Mouse (Mus musculus): Measurements from ENCODE around the gene Card14. TPM values are rescaled to one million over a fixed set of nuclear protein-coding genes. Genes with fewer than 3 reads are reported as not detected.

Card14 gene
- polyA plus RNA-seq, 1 experiment, result 7.1 TPM

DNA sequence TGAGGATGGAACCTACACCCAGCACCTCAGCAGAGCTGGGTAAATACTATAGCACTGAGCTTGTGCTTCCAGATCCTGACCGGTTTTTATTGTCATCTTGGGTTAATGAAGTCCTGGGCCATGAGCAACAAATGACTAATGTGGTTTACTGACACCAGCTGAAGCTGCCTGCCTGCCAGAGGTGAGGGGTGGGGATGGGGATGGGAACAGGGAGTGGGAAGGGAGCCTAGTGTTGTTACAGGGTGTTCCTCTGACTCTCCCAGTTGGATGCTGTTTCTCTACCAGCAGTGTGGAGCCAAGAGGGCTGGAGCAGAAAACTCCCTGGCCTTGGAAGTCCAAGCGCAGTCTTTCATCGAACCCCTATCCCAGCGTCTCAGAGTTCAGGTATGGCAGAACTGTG, 9.2 kb downstream of the Card14 start:
- Histone ChIP-seq H3K4me3 (ENCODE audit: low read depth, low read length) (no peak overlapping the region), H3K4me1 (ENCODE audit: control insufficient read depth, insufficient read depth, insufficient read length, low read length) (peaks cover 8% of the 10 kb centered on the region), H3K36me3 (ENCODE audit: control insufficient read depth, insufficient read depth, low read length) (peaks cover 2% of the 10 kb centered on the region; the same call in 1 of the 2 replicates), H3K27me3 (ENCODE audit: control insufficient read depth, insufficient read depth, low read length) (no peaks in the 10 kb centered on the region), H3K27ac (ENCODE audit: insufficient read depth, low read depth, low read length) (no peak overlapping the region)
- TF ChIP-seq CTCF (IDR thresholded peaks at IDR 0.05; ENCODE audit: extremely low read depth, insufficient read length, insufficient replicate concordance, low read depth, low read length) (no peak), POLR2A (IDR thresholded peaks at IDR 0.05; ENCODE audit: low read depth, low read length) (no peak)
- WGBS, result 70% methylated on average over 4 of the region's 4 CpGs

DNA sequence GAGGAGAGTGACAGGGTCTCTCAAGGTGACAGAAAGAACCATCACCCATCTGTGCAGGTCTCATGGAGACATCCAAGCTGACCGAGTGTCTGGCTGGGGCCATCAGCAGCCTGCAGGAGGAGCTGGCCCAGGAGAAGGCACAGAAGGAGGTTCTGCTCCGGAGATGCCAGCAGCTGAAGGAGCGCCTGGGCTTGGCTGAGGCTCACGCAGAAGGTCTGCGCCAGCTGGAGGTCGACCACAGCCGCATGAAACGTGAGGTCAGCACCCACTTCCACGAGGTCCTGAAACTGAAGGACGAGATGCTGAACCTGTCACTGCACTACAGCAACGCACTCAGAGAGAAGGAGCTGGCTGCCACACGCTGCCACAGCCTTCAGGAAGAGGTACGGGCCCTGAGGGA, 15.0 kb downstream of the Card14 start:
- 80% methylated on average over 13 of the region's 13 CpGs for WGBS
- Histone ChIP-seq H3K4me1 (ENCODE audit: control insufficient read depth, insufficient read depth, insufficient read length, low read length) (no peaks in the 10 kb centered on the region), H3K4me3 (ENCODE audit: low read depth, low read length) (no peak overlapping the region), H3K27ac (ENCODE audit: insufficient read depth, low read depth, low read length) (no peak overlapping the region), H3K27me3 (ENCODE audit: control insufficient read depth, insufficient read depth, low read length) (no peaks in the 10 kb centered on the region), H3K36me3 (ENCODE audit: control insufficient read depth, insufficient read depth, low read length) (peaks cover 6% of the 10 kb centered on the region)
- no peak for TF ChIP-seq POLR2A (IDR thresholded peaks at IDR 0.05; ENCODE audit: low read depth, low read length)

DNA sequence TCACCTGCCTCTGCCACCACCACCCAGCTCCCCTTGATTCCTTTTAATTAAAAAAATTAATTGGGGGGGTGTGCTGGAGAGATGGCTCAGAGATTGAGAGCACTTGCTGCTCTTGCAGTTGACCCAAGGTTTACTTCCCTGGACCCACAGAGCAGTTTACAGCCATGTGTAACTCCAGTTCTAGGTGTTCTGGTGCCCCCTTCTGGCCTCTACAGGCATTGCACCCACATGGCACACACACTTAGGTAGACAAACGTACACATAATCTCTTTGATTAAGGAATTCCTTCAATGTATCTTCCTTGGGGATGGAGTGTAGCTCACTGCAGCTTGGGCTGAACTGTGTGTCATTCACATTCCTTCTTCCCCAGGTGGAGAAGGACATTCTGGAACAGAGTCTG, 17.5 kb downstream of the Card14 start:
- no peaks in the 10 kb centered on the region for H3K27me3 ChIP-seq (ENCODE audit: control insufficient read depth, insufficient read depth, low read length)
- no peak overlapping the region for H3K27ac ChIP-seq (ENCODE audit: insufficient read depth, low read depth, low read length)
- no peaks in the 10 kb centered on the region for H3K4me1 ChIP-seq (ENCODE audit: control insufficient read depth, insufficient read depth, insufficient read length, low read length)
- 82% methylated on average over 1 of the region's 1 CpGs for WGBS
- TF ChIP-seq POLR2A (IDR thresholded peaks at IDR 0.05; ENCODE audit: low read depth, low read length) (no peak), CTCF (IDR thresholded peaks at IDR 0.05; ENCODE audit: extremely low read depth, insufficient read length, insufficient replicate concordance, low read depth, low read length) (peak; percentile 33; the same call in 1 of the 2 replicates)
- no peak overlapping the region for H3K4me3 ChIP-seq (ENCODE audit: low read depth, low read length)
- H3K36me3 ChIP-seq (ENCODE audit: control insufficient read depth, insufficient read depth, low read length), result peaks cover 6% of the 10 kb centered on the region; the same call in 1 of the 2 replicates

DNA sequence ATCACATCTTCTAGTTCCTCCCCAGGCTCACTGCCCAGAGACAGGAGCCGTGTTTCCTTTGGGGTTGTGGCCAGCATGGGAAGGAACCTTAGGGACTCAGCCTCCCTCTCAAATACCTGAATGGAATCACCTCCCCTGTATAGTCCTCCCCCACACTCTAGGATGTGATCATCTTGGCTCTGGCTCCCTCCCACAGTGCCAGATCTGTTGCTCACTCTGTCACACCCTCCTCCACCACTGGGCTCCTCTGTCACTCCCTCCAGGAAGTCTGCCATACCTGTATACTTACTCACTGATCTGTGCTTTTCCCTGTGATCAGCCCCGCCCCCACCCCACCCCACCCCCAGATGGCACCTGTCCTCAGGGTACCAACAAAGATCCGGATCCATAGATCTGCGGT, 23.0 kb downstream of the Card14 start:
- no peaks in the 10 kb centered on the region for H3K4me1 ChIP-seq (ENCODE audit: control insufficient read depth, insufficient read depth, insufficient read length, low read length)
- no peak overlapping the region for H3K27ac ChIP-seq (ENCODE audit: insufficient read depth, low read depth, low read length)
- WGBS, result 53% methylated on average over 4 of the region's 4 CpGs
- peaks cover 6% of the 10 kb centered on the region; the same call in 1 of the 2 replicates for H3K36me3 ChIP-seq (ENCODE audit: control insufficient read depth, insufficient read depth, low read length)
- no peaks in the 10 kb centered on the region for H3K27me3 ChIP-seq (ENCODE audit: control insufficient read depth, insufficient read depth, low read length)
- H3K4me3 ChIP-seq (ENCODE audit: low read depth, low read length), result no peak overlapping the region
- TF ChIP-seq POLR2A (IDR thresholded peaks at IDR 0.05; ENCODE audit: low read depth, low read length) (no peak), CTCF (IDR thresholded peaks at IDR 0.05; ENCODE audit: extremely low read depth, insufficient read length, insufficient replicate concordance, low read depth, low read length) (no peak)

DNA sequence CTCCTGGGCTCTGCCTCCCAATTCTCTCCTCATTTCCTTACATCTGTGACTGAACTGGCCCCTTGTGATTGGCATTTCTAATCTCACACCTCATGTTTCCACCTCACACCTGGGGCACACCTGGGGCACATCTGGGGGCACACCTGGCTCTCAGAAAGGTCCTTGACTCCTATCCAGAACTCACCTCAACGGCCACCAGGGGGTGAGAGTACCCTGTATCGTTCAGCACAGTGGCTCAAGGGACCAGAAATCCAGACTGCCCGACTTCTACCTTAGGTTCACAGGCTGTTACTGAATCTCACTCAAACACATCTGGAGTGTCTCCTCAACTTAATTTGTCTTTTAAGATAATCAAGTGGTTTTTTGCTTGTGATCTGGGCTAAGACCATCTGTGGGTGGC, 24.4 kb downstream of the Card14 start:
- TF ChIP-seq POLR2A (IDR thresholded peaks at IDR 0.05; ENCODE audit: low read depth, low read length), result no peak
- TF ChIP-seq CTCF (IDR thresholded peaks at IDR 0.05; ENCODE audit: extremely low read depth, insufficient read length, insufficient replicate concordance, low read depth, low read length), result no peak
- H3K36me3 ChIP-seq (ENCODE audit: control insufficient read depth, insufficient read depth, low read length), result peaks cover 3% of the 10 kb centered on the region; the same call in 1 of the 2 replicates
- 26% methylated on average over 3 of the region's 3 CpGs for WGBS
- H3K27me3 ChIP-seq (ENCODE audit: control insufficient read depth, insufficient read depth, low read length), result no peaks in the 10 kb centered on the region
- no peak overlapping the region for H3K4me3 ChIP-seq (ENCODE audit: low read depth, low read length)
- no peak overlapping the region for H3K27ac ChIP-seq (ENCODE audit: insufficient read depth, low read depth, low read length)
- no peaks in the 10 kb centered on the region for H3K4me1 ChIP-seq (ENCODE audit: control insufficient read depth, insufficient read depth, insufficient read length, low read length)

DNA sequence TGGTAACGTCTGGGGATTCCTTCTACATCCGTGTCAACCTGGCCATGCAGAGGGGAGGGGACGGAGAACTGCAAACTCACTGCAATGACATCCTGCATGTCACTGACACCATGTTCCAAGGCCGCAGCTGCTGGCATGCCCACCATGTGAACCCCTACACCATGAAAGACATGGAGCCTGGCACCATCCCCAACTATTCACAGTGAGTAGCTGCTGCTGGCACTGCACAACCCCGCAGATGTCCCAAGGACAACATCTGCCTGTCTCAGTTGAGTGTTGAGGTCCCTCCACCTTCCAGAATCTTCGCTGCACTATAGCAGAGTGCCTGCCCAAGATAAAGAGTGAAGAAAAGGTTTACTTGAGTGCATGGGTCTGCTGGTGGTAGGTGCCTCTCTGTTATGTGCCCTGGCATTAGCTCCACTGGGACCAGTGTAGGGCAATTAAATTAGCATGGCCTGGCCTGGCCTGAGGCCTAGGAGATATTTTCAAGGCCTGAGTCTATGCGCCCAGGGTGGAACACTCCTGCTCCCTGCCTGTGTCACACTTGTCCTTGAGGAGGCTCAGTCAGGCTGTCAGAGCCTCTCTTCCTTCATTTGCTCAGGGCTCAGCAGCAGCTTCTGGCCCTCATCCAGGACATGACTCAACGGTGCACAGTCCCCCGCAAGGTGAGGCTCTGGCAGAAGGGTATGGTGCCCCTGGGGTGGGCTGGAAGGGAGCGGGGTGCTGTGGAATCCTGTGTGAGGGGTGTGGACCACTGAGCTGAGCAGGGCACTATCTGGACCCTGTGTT, 30.9 kb downstream of the Card14 start:
- TF ChIP-seq POLR2A (IDR thresholded peaks at IDR 0.05; ENCODE audit: low read depth, low read length) (no peak), CTCF (IDR thresholded peaks at IDR 0.05; ENCODE audit: extremely low read depth, insufficient read length, insufficient replicate concordance, low read depth, low read length) (no peak)
- no peak overlapping the region for H3K4me3 ChIP-seq (ENCODE audit: low read depth, low read length)
- no peaks in the 10 kb centered on the region for H3K36me3 ChIP-seq (ENCODE audit: control insufficient read depth, insufficient read depth, low read length)
- H3K4me1 ChIP-seq (ENCODE audit: control insufficient read depth, insufficient read depth, insufficient read length, low read length), result no peaks in the 10 kb centered on the region
- no peak overlapping the region for H3K27ac ChIP-seq (ENCODE audit: insufficient read depth, low read depth, low read length)
- no peaks in the 10 kb centered on the region for H3K27me3 ChIP-seq (ENCODE audit: control insufficient read depth, insufficient read depth, low read length)
- 78% methylated on average over 10 of the region's 10 CpGs for WGBS

DNA sequence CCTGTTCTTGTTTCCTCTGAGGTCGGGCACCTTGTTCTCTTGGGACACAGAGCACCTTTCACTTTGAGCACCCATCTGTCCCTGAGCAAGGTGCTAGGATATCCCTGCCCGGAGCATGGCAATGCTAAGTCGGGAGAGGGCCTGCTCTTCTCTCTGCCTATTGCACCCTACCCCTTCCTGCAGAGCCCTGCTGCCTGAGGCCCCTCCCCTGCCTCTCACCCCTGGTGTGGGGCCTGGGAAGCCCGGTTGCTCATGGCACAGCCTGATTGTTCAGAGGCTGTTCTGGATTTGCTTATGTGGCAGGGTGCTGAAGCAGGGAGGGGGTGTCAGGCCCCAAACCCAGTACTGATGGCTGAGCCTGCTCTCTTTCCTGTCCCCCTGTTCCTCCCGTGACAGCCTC, 31.6 kb downstream of the Card14 start:
- 58% methylated on average over 5 of the region's 5 CpGs for WGBS
- Histone ChIP-seq H3K36me3 (ENCODE audit: control insufficient read depth, insufficient read depth, low read length) (peaks cover 1% of the 10 kb centered on the region), H3K4me3 (ENCODE audit: low read depth, low read length) (no peak overlapping the region), H3K27ac (ENCODE audit: insufficient read depth, low read depth, low read length) (no peak overlapping the region), H3K27me3 (ENCODE audit: control insufficient read depth, insufficient read depth, low read length) (no peaks in the 10 kb centered on the region), H3K4me1 (ENCODE audit: control insufficient read depth, insufficient read depth, insufficient read length, low read length) (no peaks in the 10 kb centered on the region)
- TF ChIP-seq POLR2A (IDR thresholded peaks at IDR 0.05; ENCODE audit: low read depth, low read length) (no peak), CTCF (IDR thresholded peaks at IDR 0.05; ENCODE audit: extremely low read depth, insufficient read length, insufficient replicate concordance, low read depth, low read length) (no peak)
